Mouse (Mus musculus): Measurements from ENCODE around the gene Foxk1. TPM values are rescaled to one million over a fixed set of nuclear protein-coding genes. Genes with fewer than 3 reads are reported as not detected.

The Foxk1 gene
- polyA plus RNA-seq, 1 experiment from 2014 or later: 3.7 TPM

GRCm38 (mm10) chr5:142401641-142402625, 636 bp downstream of the Foxk1 start:
- Histone ChIP-seq H3K4me2 (ENCODE audit: low read depth, low read length) (peak overlapping the region; percentile 77), H3K9ac (ENCODE audit: low read length) (peak overlapping the region; percentile 98), H3K4me3 (replicated peaks; ENCODE audit: low read length) (peak overlapping the region; percentile 90), H3K27me3 (ENCODE audit: control insufficient read depth, insufficient read depth, low read length) (no peaks in the 10 kb centered on the region), H3K36me3 (ENCODE audit: control insufficient read depth, insufficient read depth, low read length) (no peaks in the 10 kb centered on the region), H3K9me3 (replicated peaks; ENCODE audit: control insufficient read depth, low read length) (no peaks in the 10 kb centered on the region), H3K4me1 (ENCODE audit: control insufficient read depth, insufficient read depth, low read length) (peaks cover 45% of the 10 kb centered on the region), H3K27ac (ENCODE audit: low read length) (peak overlapping the region; percentile 87)
- peak; percentile 20; the same call in 1 of the 2 replicates for ATAC-seq (ENCODE audit: insufficient read depth, low FRiP score)
- under 1% methylated on average over 56 of the region's 67 CpGs for WGBS

- H3K9ac ChIP-seq (ENCODE audit: low read length): no peak overlapping the region
- no peaks in the 10 kb centered on the region for H3K36me3 ChIP-seq (ENCODE audit: control insufficient read depth, insufficient read depth, low read length)
- peak overlapping the region; percentile 77 for H3K4me2 ChIP-seq (ENCODE audit: low read depth, low read length)
- H3K9me3 ChIP-seq (replicated peaks; ENCODE audit: control insufficient read depth, low read length): no peaks in the 10 kb centered on the region
- H3K4me3 ChIP-seq (replicated peaks; ENCODE audit: low read length): no peak overlapping the region
- H3K27ac ChIP-seq (ENCODE audit: low read length): no peak overlapping the region
- 54% methylated on average over 3 of the region's 3 CpGs for WGBS
- no peaks in the 10 kb centered on the region for H3K27me3 ChIP-seq (ENCODE audit: control insufficient read depth, insufficient read depth, low read length)
- peaks cover 45% of the 10 kb centered on the region for H3K4me1 ChIP-seq (ENCODE audit: control insufficient read depth, insufficient read depth, low read length)
- ATAC-seq (ENCODE audit: insufficient read depth, low FRiP score): no peak
These were observed 2.4 kb downstream of the Foxk1 start for GRCm38 (mm10) chr5:142403694-142404093.

- Histone ChIP-seq H3K9me3 (replicated peaks; ENCODE audit: control insufficient read depth, low read length) (no peaks in the 10 kb centered on the region), H3K36me3 (ENCODE audit: control insufficient read depth, insufficient read depth, low read length) (no peaks in the 10 kb centered on the region), H3K4me2 (ENCODE audit: low read depth, low read length) (peak overlapping the region; percentile 77), H3K4me3 (replicated peaks; ENCODE audit: low read length) (0 out of 2 replicates have a peak overlapping the region, but pooled peaks have one; percentile 4), H3K27me3 (ENCODE audit: control insufficient read depth, insufficient read depth, low read length) (no peaks in the 10 kb centered on the region), H3K4me1 (ENCODE audit: control insufficient read depth, insufficient read depth, low read length) (peaks cover 45% of the 10 kb centered on the region), H3K27ac (ENCODE audit: low read length) (no peak overlapping the region; the same call in 1 of the 2 replicates), H3K9ac (ENCODE audit: low read length) (peak overlapping the region; percentile 16; the same call in 1 of the 2 replicates)
- ATAC-seq (ENCODE audit: insufficient read depth, low FRiP score): no peak
- 76% methylated on average over 1 of the region's 1 CpGs for WGBS
These were observed 3.0 kb downstream of the Foxk1 start for GRCm38 (mm10) chr5:142404307-142404706.

GRCm38 (mm10) chr5:142405426-142405825, 4.1 kb downstream of the Foxk1 start:
- peaks cover 43% of the 10 kb centered on the region for H3K4me1 ChIP-seq (ENCODE audit: control insufficient read depth, insufficient read depth, low read length)
- H3K36me3 ChIP-seq (ENCODE audit: control insufficient read depth, insufficient read depth, low read length): no peaks in the 10 kb centered on the region
- no peak for ATAC-seq (ENCODE audit: insufficient read depth, low FRiP score)
- no peak overlapping the region for H3K27ac ChIP-seq (ENCODE audit: low read length)
- H3K9me3 ChIP-seq (replicated peaks; ENCODE audit: control insufficient read depth, low read length): no peaks in the 10 kb centered on the region
- H3K9ac ChIP-seq (ENCODE audit: low read length): no peak overlapping the region; the same call in 1 of the 2 replicates
- H3K4me2 ChIP-seq (ENCODE audit: low read depth, low read length): no peak overlapping the region
- no peak overlapping the region for H3K4me3 ChIP-seq (replicated peaks; ENCODE audit: low read length)
- WGBS: 65% methylated on average over 6 of the region's 6 CpGs
- no peaks in the 10 kb centered on the region for H3K27me3 ChIP-seq (ENCODE audit: control insufficient read depth, insufficient read depth, low read length)

- no peak overlapping the region for H3K4me3 ChIP-seq (replicated peaks; ENCODE audit: low read length)
- 70% methylated on average over 7 of the region's 7 CpGs for WGBS
- H3K9ac ChIP-seq (ENCODE audit: low read length): peak overlapping the region; percentile 35; the same call in 1 of the 2 replicates
- no peak overlapping the region for H3K4me2 ChIP-seq (ENCODE audit: low read depth, low read length)
- peaks cover 40% of the 10 kb centered on the region for H3K4me1 ChIP-seq (ENCODE audit: control insufficient read depth, insufficient read depth, low read length)
- no peaks in the 10 kb centered on the region for H3K9me3 ChIP-seq (replicated peaks; ENCODE audit: control insufficient read depth, low read length)
- H3K27ac ChIP-seq (ENCODE audit: low read length): no peak overlapping the region
- ATAC-seq (ENCODE audit: insufficient read depth, low FRiP score): no peak
- no peaks in the 10 kb centered on the region for H3K36me3 ChIP-seq (ENCODE audit: control insufficient read depth, insufficient read depth, low read length)
- no peaks in the 10 kb centered on the region for H3K27me3 ChIP-seq (ENCODE audit: control insufficient read depth, insufficient read depth, low read length)
These were observed 5.1 kb downstream of the Foxk1 start for GRCm38 (mm10) chr5:142406401-142406800.

GRCm38 (mm10) chr5:142406937-142407336, 5.6 kb downstream of the Foxk1 start:
- no peak overlapping the region for H3K4me2 ChIP-seq (ENCODE audit: low read depth, low read length)
- peaks cover 40% of the 10 kb centered on the region for H3K4me1 ChIP-seq (ENCODE audit: control insufficient read depth, insufficient read depth, low read length)
- H3K27ac ChIP-seq (ENCODE audit: low read length): no peak overlapping the region
- H3K36me3 ChIP-seq (ENCODE audit: control insufficient read depth, insufficient read depth, low read length): no peaks in the 10 kb centered on the region
- H3K27me3 ChIP-seq (ENCODE audit: control insufficient read depth, insufficient read depth, low read length): no peaks in the 10 kb centered on the region
- no peak for ATAC-seq (ENCODE audit: insufficient read depth, low FRiP score)
- no peak overlapping the region for H3K4me3 ChIP-seq (replicated peaks; ENCODE audit: low read length)
- H3K9me3 ChIP-seq (replicated peaks; ENCODE audit: control insufficient read depth, low read length): no peaks in the 10 kb centered on the region
- WGBS: 49% methylated on average over 11 of the region's 11 CpGs
- H3K9ac ChIP-seq (ENCODE audit: low read length): 0 out of 2 replicates have a peak overlapping the region, but pooled peaks have one; percentile 35

GRCm38 (mm10) chr5:142407381-142407780, 6.1 kb downstream of the Foxk1 start:
- H3K4me1 ChIP-seq (ENCODE audit: control insufficient read depth, insufficient read depth, low read length): peaks cover 41% of the 10 kb centered on the region
- H3K9me3 ChIP-seq (replicated peaks; ENCODE audit: control insufficient read depth, low read length): no peaks in the 10 kb centered on the region
- WGBS: 79% methylated on average over 7 of the region's 7 CpGs
- H3K36me3 ChIP-seq (ENCODE audit: control insufficient read depth, insufficient read depth, low read length): no peaks in the 10 kb centered on the region
- no peak overlapping the region for H3K27ac ChIP-seq (ENCODE audit: low read length)
- no peak overlapping the region for H3K4me3 ChIP-seq (replicated peaks; ENCODE audit: low read length)
- no peaks in the 10 kb centered on the region for H3K27me3 ChIP-seq (ENCODE audit: control insufficient read depth, insufficient read depth, low read length)
- no peak overlapping the region for H3K9ac ChIP-seq (ENCODE audit: low read length)
- H3K4me2 ChIP-seq (ENCODE audit: low read depth, low read length): no peak overlapping the region
- no peak for ATAC-seq (ENCODE audit: insufficient read depth, low FRiP score)

- 70% methylated on average over 6 of the region's 6 CpGs for WGBS
These were observed 7.9 kb downstream of the Foxk1 start for GRCm38 (mm10) chr5:142409169-142409568.

GRCm38 (mm10) chr5:142410348-142410747, 9.1 kb downstream of the Foxk1 start:
- Histone ChIP-seq H3K4me3 (replicated peaks; ENCODE audit: low read length) (no peak overlapping the region), H3K9ac (ENCODE audit: low read length) (no peak overlapping the region), H3K4me2 (ENCODE audit: low read depth, low read length) (no peak overlapping the region), H3K27ac (ENCODE audit: low read length) (no peak overlapping the region), H3K27me3 (ENCODE audit: control insufficient read depth, insufficient read depth, low read length) (no peaks in the 10 kb centered on the region), H3K36me3 (ENCODE audit: control insufficient read depth, insufficient read depth, low read length) (no peaks in the 10 kb centered on the region), H3K4me1 (ENCODE audit: control insufficient read depth, insufficient read depth, low read length) (peaks cover 23% of the 10 kb centered on the region), H3K9me3 (replicated peaks; ENCODE audit: control insufficient read depth, low read length) (no peaks in the 10 kb centered on the region)
- no peak for ATAC-seq (ENCODE audit: insufficient read depth, low FRiP score)
- 68% methylated on average over 7 of the region's 7 CpGs for WGBS

More at GRCm38 (mm10) chr5:142409169-142409568, 7.9 kb downstream of the Foxk1 start:
- H3K4me2 ChIP-seq (ENCODE audit: low read depth, low read length): no peak overlapping the region
- no peak overlapping the region for H3K27ac ChIP-seq (ENCODE audit: low read length)
- no peak overlapping the region for H3K4me3 ChIP-seq (replicated peaks; ENCODE audit: low read length)
- no peaks in the 10 kb centered on the region for H3K27me3 ChIP-seq (ENCODE audit: control insufficient read depth, insufficient read depth, low read length)
- H3K9me3 ChIP-seq (replicated peaks; ENCODE audit: control insufficient read depth, low read length): no peaks in the 10 kb centered on the region
- peaks cover 34% of the 10 kb centered on the region for H3K4me1 ChIP-seq (ENCODE audit: control insufficient read depth, insufficient read depth, low read length)
- ATAC-seq (ENCODE audit: insufficient read depth, low FRiP score): no peak
- no peaks in the 10 kb centered on the region for H3K36me3 ChIP-seq (ENCODE audit: control insufficient read depth, insufficient read depth, low read length)
- no peak overlapping the region for H3K9ac ChIP-seq (ENCODE audit: low read length)
